Mouse (Mus musculus) lung, embryonic 14.5 days (tissue): Measurements from ENCODE around the gene Dpm2. TPM values are rescaled to one million over a fixed set of nuclear protein-coding genes. Genes with fewer than 3 reads are reported as not detected.

Source experiments
- ATAC-seq: fragments of 200-750 bp; cut with Nextera tagmentation; 2 replicates; pipeline ENCODE4 v1.8.0; 2017; ENCODE audit warnings: mild to moderate bottlenecking, moderate TSS enrichment, moderate library complexity; ENCODE audit not compliant: insufficient read depth
- DNase-seq: peaks from one replicate; pipeline ENCODE4 v3.0.0-alpha.2; 2015
- H3K27ac ChIP-seq: fragments of 300-500 bp; sonication (generic); 2 replicates; pipeline ENCODE4 v1.5.1; 2014; ENCODE audit warnings: low read depth, mild to moderate bottlenecking, moderate library complexity
- H3K27me3 ChIP-seq: fragments of 300-500 bp; sonication (generic); 2 replicates; pipeline ENCODE4 v1.6.1; 2014; ENCODE audit warnings: low read length, control low read depth; ENCODE audit not compliant: insufficient read depth
- H3K36me3 ChIP-seq: fragments of 300-500 bp; sonication (generic); 2 replicates; pipeline ENCODE4 v1.6.1; 2014; ENCODE audit warnings: control low read depth; ENCODE audit not compliant: insufficient read depth
- H3K4me1 ChIP-seq: fragments of 300-500 bp; sonication (generic); 2 replicates; pipeline ENCODE4 v1.6.1; 2014; ENCODE audit warnings: antibody characterized with exemption, control low read depth; ENCODE audit not compliant: insufficient read depth
- H3K4me2 ChIP-seq: fragments of 300-500 bp; sonication (generic); 2 replicates; pipeline ENCODE4 v1.6.1; 2014; ENCODE audit warnings: mild to moderate bottlenecking
- H3K4me3 ChIP-seq: fragments of 300-500 bp; sonication (generic); 2 replicates; pipeline ENCODE4 v1.5.1; 2014; ENCODE audit warnings: low read depth, low read length
- H3K9ac ChIP-seq: fragments of 300-500 bp; sonication (generic); 2 replicates; pipeline ENCODE4 v1.6.1; 2014
- H3K9me3 ChIP-seq: fragments of 300-500 bp; sonication (generic); 2 replicates; pipeline ENCODE4 v1.6.1; 2016; ENCODE audit warnings: low read depth, low read length, control low read depth
- CTCF ChIP-seq: IDR thresholded peaks from 2 replicates; pipeline ENCODE4 v1.5.1; 2016; ENCODE audit warnings: antibody characterized with exemption, low read depth
- WGBS: fragments of 180-500 bp; shearing (Covaris S2); extraction: QIAGEN DNeasy Blood & Tissue Kit; methylation state at CpG from one replicate; pipeline ENCODE4 v1.1.7; 2014; 5-methylcytosine and 5-hydroxymethylcytosine counted together
- polyA plus RNA-seq: library from polyadenylated mRNA; unstranded; fragments of >200 nt; fragmentation: Nextera tagmentation; extraction: Ambion mirVana; gene quantifications from 2 replicates; pipeline ENCODE4 v1.2.1, GENCODE M21; 2014

Dpm2 gene
- polyA plus RNA-seq, 1 experiment from 2014 or later = 98.5 TPM

- H3K27me3 ChIP-seq = 0 out of 2 replicates have a peak, but pooled peaks cover 9% of the 10 kb centered on the region
- ATAC-seq (no peak), DNase-seq (peak; percentile 82)
- peak overlapping the region; percentile 85 for H3K4me2 ChIP-seq
- peak; percentile 79 for TF ChIP-seq CTCF
- peak overlapping the region; percentile 40 for H3K4me3 ChIP-seq
- peaks cover 3% of the 10 kb centered on the region; the same call in 1 of the 2 replicates for H3K4me1 ChIP-seq
- 2% methylated on average over 26 of the region's 26 CpGs for WGBS
- H3K36me3 ChIP-seq = peaks cover 11% of the 10 kb centered on the region; the same call in 1 of the 2 replicates
- no peak overlapping the region for H3K27ac ChIP-seq
- H3K9me3 ChIP-seq = no peaks in the 10 kb centered on the region
- H3K9ac ChIP-seq = 0 out of 2 replicates have a peak overlapping the region, but pooled peaks have one; percentile 20
Measured at GRCm38 (mm10) chr2:32574901-32575585, 4.4 kb downstream of the Dpm2 start.

DNA sequence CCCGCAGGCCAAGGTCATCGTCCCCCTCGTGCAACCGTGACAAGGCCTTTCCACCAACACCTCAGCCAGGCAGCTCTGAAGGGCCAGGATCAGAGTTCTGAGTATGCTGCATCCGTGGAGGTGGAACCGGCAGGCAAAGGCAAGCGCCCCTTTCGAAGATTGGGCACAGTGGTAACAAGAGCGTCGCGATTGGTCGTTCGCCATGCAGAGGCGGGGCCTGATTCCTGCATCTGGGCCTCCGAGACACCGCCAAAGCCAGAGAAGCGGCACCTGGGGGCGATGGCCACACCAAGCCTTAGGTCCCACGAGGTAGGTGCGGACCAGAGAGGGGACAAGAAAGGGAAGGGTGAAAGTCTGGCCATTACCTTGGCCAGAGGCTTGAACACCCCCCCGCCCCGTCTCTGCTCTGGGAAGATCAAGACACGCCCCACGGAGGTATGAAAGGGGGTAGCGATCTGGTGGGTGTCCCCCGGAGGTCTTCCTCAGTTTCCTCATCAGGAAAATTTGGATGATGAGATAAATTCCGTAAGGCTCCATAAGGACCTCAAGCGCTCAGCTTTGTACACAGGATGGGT lies 5.0 kb downstream of the Dpm2 start, which contains the start of gene 9430097D07Rik:
Gene 9430097D07Rik (minus strand): TSS at position 99 of the 575 bp plus-strand sequence.
- peaks cover 11% of the 10 kb centered on the region; the same call in 1 of the 2 replicates for H3K36me3 ChIP-seq
- H3K4me1 ChIP-seq = peaks cover 3% of the 10 kb centered on the region; the same call in 1 of the 2 replicates
- WGBS = 6% methylated on average over 28 of the region's 28 CpGs
- no peak for TF ChIP-seq CTCF
- ATAC-seq = peak; percentile 26; the same call in 1 of the 2 replicates
- no peaks in the 10 kb centered on the region for H3K9me3 ChIP-seq
- no peak within 1 kb of the TSS for H3K27ac ChIP-seq
- peak within 1 kb of the TSS; percentile 85 for H3K4me2 ChIP-seq
- 0 out of 2 replicates have a peak, but pooled peaks cover 9% of the 10 kb centered on the region for H3K27me3 ChIP-seq
- peak; percentile 73 for DNase-seq
- H3K9ac ChIP-seq = 0 out of 2 replicates have a peak within 1 kb of the TSS, but pooled peaks have one; percentile 20
- peak within 1 kb of the TSS; percentile 40 for H3K4me3 ChIP-seq

GRCm38 (mm10) chr2:32576532-32576931 lies 5.9 kb downstream of the Dpm2 start:
- 80% methylated on average over 9 of the region's 9 CpGs for WGBS
- ATAC-seq = no peak
- 0 out of 2 replicates have a peak, but pooled peaks cover 9% of the 10 kb centered on the region for H3K27me3 ChIP-seq
- no peak overlapping the region for H3K4me3 ChIP-seq
- H3K27ac ChIP-seq = no peak overlapping the region
- peaks cover 11% of the 10 kb centered on the region; the same call in 1 of the 2 replicates for H3K36me3 ChIP-seq
- TF ChIP-seq CTCF = no peak
- H3K4me1 ChIP-seq = peaks cover 2% of the 10 kb centered on the region; the same call in 1 of the 2 replicates
- no peak for DNase-seq
- H3K4me2 ChIP-seq = no peak overlapping the region
- no peak overlapping the region for H3K9ac ChIP-seq
- H3K9me3 ChIP-seq = no peaks in the 10 kb centered on the region

DNA sequence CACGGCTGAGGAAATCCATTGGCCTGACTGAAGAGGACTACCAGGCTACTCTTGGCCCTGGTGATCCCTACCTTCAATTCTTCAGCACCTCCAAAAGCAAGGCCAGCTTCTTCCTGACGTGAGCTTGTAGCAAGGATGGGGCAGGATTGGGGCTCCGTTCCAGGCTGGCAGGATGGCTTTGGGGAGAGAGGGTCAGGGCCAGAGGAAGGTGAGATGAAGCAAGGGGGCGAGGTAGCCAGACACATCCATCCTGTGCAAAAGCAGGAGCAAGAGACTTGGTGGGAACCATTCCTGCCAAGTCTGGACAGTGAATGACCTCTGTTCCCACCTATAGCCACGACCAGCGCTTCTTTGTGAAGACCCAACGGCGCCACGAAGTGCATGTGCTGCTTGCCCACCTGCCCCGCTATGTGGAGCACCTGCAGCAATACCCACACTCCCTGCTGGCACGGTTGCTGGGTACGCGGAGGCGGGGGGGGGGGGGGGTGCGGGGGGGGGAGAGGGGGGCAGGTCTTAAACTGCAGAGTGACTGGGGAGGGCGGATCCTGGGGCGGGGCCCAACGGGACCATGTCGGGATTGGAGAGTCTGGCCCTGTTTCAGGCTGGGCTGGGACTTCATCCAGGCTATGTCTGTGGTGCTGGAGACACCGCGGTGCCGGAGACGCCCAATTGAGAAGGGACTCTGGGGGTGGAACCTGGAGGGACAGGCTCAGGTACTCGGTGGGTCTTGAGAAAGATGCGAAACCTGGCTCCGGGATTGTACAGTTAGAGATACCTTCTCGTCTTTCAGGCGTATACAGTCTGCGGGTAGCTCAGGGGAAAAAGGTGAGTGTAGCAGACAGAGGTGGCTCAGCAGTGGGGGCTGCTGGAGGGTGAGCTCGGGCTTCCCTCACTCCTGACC lies 7.7 kb downstream of the Dpm2 start:
- ATAC-seq = no peak
- Histone ChIP-seq H3K27ac (no peak overlapping the region), H3K4me2 (no peak overlapping the region), H3K4me3 (no peak overlapping the region), H3K36me3 (peaks cover 1% of the 10 kb centered on the region; the same call in 1 of the 2 replicates), H3K9ac (no peak overlapping the region), H3K9me3 (no peaks in the 10 kb centered on the region), H3K4me1 (0 out of 2 replicates have a peak, but pooled peaks cover 4% of the 10 kb centered on the region), H3K27me3 (0 out of 2 replicates have a peak, but pooled peaks cover 15% of the 10 kb centered on the region)
- DNase-seq = no peak
- TF ChIP-seq CTCF = no peak
- WGBS = 36% methylated on average over 26 of the region's 30 CpGs

- DNase-seq = peak; percentile 83
- Histone ChIP-seq H3K4me1 (0 out of 2 replicates have a peak, but pooled peaks cover 7% of the 10 kb centered on the region), H3K4me3 (no peak overlapping the region), H3K4me2 (peak overlapping the region; percentile 42), H3K9ac (no peak overlapping the region), H3K27me3 (0 out of 2 replicates have a peak, but pooled peaks cover 15% of the 10 kb centered on the region), H3K9me3 (no peaks in the 10 kb centered on the region), H3K36me3 (no peaks in the 10 kb centered on the region), H3K27ac (no peak overlapping the region)
- WGBS = 39% methylated on average over 19 of the region's 19 CpGs
- ATAC-seq = peak; percentile 28
- 0 out of 2 replicates have a peak, but pooled peaks have one; percentile 16 for TF ChIP-seq CTCF
Measured at GRCm38 (mm10) chr2:32581450-32582095, 10.9 kb downstream of the Dpm2 start.
